Mouse (Mus musculus) liver, embryonic 11.5 days (tissue): ENCODE results near the gene Nudt17. TPM values are rescaled to one million over a fixed set of nuclear protein-coding genes. Genes with fewer than 3 reads are reported as not detected.
"Not testable (repeated sequence)": the region's sequence is repeated elsewhere in the genome, so short reads cannot be mapped to it uniquely, and the experiment has no call there.

Source experiments
- ATAC-seq: fragments of 200-750 bp; cut with Nextera tagmentation; replicated peaks from 2 replicates; pipeline ENCODE4 v1.8.0; 2017; ENCODE audit warnings: moderate number of reproducible peaks, mild to moderate bottlenecking, moderate TSS enrichment, moderate library complexity; ENCODE audit not compliant: low FRiP score
- DNase-seq: peaks from one replicate; pipeline ENCODE4 v3.0.0-alpha.2; 2017; ENCODE audit warnings: low spot score
- H3K27ac ChIP-seq: fragments of 300-500 bp; sonication (generic); 2 replicates; pipeline ENCODE4 v1.5.1; 2014; ENCODE audit warnings: mild to moderate bottlenecking, low read depth, low read length, control low read depth
- H3K27me3 ChIP-seq: fragments of 300-500 bp; sonication (generic); replicated peaks from 2 replicates; pipeline ENCODE4 v1.6.1; 2014; ENCODE audit warnings: low read length, mixed read lengths; ENCODE audit not compliant: control insufficient read depth, insufficient read depth
- H3K36me3 ChIP-seq: fragments of 300-500 bp; sonication (generic); 2 replicates; pipeline ENCODE4 v1.6.1; 2014; ENCODE audit warnings: mild to moderate bottlenecking, low read length, moderate library complexity, mixed read lengths; ENCODE audit not compliant: control insufficient read depth, insufficient read depth
- H3K4me1 ChIP-seq: fragments of 300-500 bp; sonication (generic); replicated peaks from 2 replicates; pipeline ENCODE4 v1.6.1; 2014; ENCODE audit warnings: low read length, mixed read lengths; ENCODE audit not compliant: control insufficient read depth, insufficient read depth
- H3K4me2 ChIP-seq: fragments of 300-500 bp; sonication (generic); 2 replicates; pipeline ENCODE4 v1.6.1; 2014; ENCODE audit warnings: mild to moderate bottlenecking, control low read depth, moderate library complexity
- H3K4me3 ChIP-seq: fragments of 300-500 bp; sonication (generic); 2 replicates; pipeline ENCODE4 v1.5.1; 2014; ENCODE audit warnings: low read depth, low read length, control low read depth
- H3K9ac ChIP-seq: fragments of 300-500 bp; sonication (generic); 2 replicates; pipeline ENCODE4 v1.6.1; 2014; ENCODE audit warnings: low read depth, low read length, control low read depth
- H3K9me3 ChIP-seq: fragments of 300-500 bp; sonication (generic); 2 replicates; pipeline ENCODE4 v1.6.1; 2016; ENCODE audit warnings: low read length, inconsistent platforms, mixed read lengths; ENCODE audit not compliant: control insufficient read depth
- WGBS: fragments of 180-500 bp; shearing (Covaris S2); extraction: QIAGEN DNeasy Blood & Tissue Kit; methylation state at CpG from one replicate; pipeline ENCODE4 v1.1.7; 2014; 5-methylcytosine and 5-hydroxymethylcytosine counted together
- polyA plus RNA-seq: library from polyadenylated mRNA; unstranded; fragments of >200 nt; fragmentation: Nextera tagmentation; extraction: Ambion mirVana; gene quantifications from 2 replicates; pipeline ENCODE4 v1.2.1, GENCODE M21; 2014

Gene Nudt17
- polyA plus RNA-seq = 2.4 and 2.5 TPM in 2 replicates

DNA sequence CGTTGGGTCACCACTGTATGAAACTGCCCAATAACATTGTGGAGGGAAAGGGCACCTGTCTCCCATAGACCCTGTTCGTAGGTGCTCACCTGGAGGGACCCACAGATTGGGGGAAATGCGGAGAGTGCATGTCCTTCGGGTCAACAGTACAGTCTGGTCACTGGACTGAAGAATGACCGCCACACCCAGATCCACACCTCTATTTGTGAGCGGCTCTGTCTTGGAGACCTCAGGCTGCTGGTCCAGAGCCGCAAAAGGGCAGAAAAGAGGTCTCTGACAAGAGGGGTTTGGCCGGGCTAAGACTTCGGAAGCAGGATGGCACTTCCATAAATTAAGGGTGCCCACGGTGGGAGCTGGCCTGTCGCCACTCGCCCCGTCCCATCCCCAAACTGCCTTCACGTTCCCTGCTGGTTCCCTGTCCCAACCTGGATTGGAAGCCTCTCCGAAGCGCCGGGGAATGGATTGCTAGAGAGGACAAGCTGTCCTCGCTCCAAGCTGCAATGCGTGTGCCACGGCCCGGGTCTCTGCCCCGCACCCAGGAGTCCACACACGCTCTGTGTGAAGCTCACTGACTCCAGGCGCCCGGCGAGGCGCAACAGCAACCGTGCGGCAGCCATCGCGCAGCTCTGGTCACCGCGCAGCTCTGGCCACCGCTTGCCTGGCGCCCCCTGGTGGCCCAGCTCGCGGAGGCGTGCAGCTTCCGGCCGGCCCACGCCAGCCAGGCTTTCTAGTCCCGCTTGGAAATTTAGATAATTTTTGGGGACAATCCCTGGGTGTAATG is at the start of gene Nudt17:
Nudt17 (minus strand) TSS at position 660 of the 781 bp plus-strand sequence.
- Histone ChIP-seq H3K27ac (no peak within 1 kb of the TSS), H3K36me3 (peaks cover 19% of the 10 kb centered on the region), H3K4me1 (no peaks in the 10 kb centered on the region; the same call in 1 of the 2 replicates), H3K9me3 (no peaks in the 10 kb centered on the region), H3K27me3 (peaks cover 13% of the 10 kb centered on the region), H3K9ac (peak within 1 kb of the TSS; percentile 65), H3K4me2 (peak within 1 kb of the TSS; percentile 97), H3K4me3 (peak within 1 kb of the TSS; percentile 54)
- ATAC-seq (peak; percentile 87), DNase-seq (peak; percentile 79)
- WGBS = 6% methylated on average over 42 of the region's 42 CpGs

DNA sequence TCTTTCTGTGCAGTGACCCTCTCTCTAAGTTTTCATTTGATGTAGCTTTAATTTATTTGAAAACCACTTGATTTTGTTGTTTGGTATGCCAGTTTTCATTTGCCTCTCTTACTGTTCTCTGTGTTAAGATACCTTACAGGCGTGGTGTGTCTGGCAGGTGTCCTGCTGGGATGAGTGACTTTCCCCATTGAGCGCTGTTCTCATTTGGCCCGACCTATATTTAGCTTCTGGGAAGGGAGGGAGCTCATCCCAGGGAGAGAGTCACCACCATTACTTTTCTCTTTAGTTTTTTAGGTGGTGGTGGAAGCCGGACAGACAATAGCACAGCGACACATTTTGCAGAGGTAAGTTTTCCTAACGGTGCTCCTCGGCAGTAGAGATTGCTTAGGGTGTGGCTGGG is 49.3 kb upstream of the Nudt17 start:
- Histone ChIP-seq H3K4me1 (no peaks in the 10 kb centered on the region), H3K4me2 (no peak overlapping the region), H3K27ac (no peak overlapping the region), H3K9ac (no peak overlapping the region), H3K36me3 (no peaks in the 10 kb centered on the region), H3K4me3 (no peak overlapping the region), H3K27me3 (no peaks in the 10 kb centered on the region), H3K9me3 (no peaks in the 10 kb centered on the region)
- no peak for DNase-seq
- no peak for ATAC-seq
- 69% methylated on average over 7 of the region's 7 CpGs for WGBS

DNA sequence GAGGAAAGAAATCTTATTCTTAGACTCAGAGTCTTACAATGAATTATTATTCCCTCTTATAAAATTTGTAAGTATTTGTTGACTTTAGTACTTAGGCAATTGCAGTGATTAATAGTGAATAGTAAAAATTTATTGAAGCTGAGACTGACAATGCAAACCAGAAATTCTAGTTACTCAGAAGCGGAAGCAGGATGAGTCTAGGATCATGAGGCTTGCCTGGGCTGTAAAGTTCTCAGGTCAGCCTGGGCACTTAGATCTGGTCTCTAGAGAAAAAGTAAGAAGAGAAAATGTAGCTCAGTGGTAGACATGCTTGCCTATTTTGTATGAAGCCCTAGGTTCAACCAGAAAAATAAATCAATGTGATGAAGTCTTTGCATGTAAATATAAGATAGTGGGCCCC is 47.6 kb upstream of the Nudt17 start:
- Histone ChIP-seq H3K36me3 (no peaks in the 10 kb centered on the region), H3K27me3 (no peaks in the 10 kb centered on the region), H3K4me1 (no peaks in the 10 kb centered on the region), H3K27ac (no peak overlapping the region), H3K4me3 (no peak overlapping the region), H3K9ac (no peak overlapping the region), H3K9me3 (no peaks in the 10 kb centered on the region), H3K4me2 (no peak overlapping the region)
- no peak for ATAC-seq
- DNase-seq = no peak
- 91% methylated on average over 1 of the region's 1 CpGs for WGBS

DNA sequence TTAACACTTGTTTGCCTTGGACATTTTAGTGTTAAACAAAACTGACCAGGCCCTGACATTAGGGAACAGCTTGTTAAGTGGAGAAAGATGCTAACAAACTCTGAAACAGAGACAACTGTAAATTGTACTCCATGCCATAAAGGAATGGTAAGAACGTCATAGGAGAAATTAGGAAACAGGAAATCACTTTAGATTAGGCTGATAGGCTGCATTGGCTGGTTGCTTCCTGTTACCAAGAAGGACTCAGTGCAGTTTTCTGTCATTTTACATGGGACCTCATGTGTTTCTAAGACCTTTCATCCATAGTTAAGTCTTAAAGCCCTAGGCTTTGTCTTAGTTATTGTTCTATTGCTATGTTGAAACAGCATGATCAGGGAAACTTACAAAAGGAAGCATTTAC is 38.5 kb upstream of the Nudt17 start:
- DNase-seq (no peak), ATAC-seq (no peak)
- Histone ChIP-seq H3K9me3 (no peaks in the 10 kb centered on the region), H3K36me3 (no peaks in the 10 kb centered on the region), H3K4me3 (no peak overlapping the region), H3K27me3 (no peaks in the 10 kb centered on the region), H3K27ac (no peak overlapping the region), H3K9ac (no peak overlapping the region), H3K4me1 (no peaks in the 10 kb centered on the region), H3K4me2 (no peak overlapping the region)
- 34% methylated on average over 1 of the region's 1 CpGs for WGBS

DNA sequence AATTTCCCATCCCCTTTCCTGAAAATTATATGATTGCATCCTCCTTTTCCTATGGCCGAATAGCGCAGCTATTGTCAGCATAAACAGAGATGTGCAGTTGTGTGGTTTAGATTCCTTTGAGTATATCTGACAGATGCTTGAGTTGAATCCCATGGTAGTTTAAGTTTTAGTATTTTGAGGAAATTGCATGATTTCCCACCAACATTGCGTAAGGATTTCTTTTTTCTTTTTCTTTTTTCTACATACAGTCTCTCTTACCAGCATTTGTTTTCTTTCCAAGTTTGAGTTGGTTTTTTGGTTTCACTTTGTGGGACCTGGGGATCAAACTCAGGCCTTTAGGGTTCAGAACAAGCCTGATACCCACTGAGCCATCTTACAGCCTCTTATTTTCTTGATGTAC is 36.0 kb upstream of the Nudt17 start:
- H3K27me3 ChIP-seq = no peaks in the 10 kb centered on the region
- H3K27ac ChIP-seq = no peak overlapping the region
- H3K9ac ChIP-seq = no peak overlapping the region
- 0 out of 2 replicates have a peak, but pooled peaks cover 2% of the 10 kb centered on the region for H3K36me3 ChIP-seq
- H3K4me2 ChIP-seq = no peak overlapping the region
- WGBS = 92% methylated on average over 3 of the region's 3 CpGs
- DNase-seq (no peak), ATAC-seq (no peak)
- H3K4me1 ChIP-seq = no peaks in the 10 kb centered on the region
- no peak overlapping the region for H3K4me3 ChIP-seq
- H3K9me3 ChIP-seq = no peaks in the 10 kb centered on the region

DNA sequence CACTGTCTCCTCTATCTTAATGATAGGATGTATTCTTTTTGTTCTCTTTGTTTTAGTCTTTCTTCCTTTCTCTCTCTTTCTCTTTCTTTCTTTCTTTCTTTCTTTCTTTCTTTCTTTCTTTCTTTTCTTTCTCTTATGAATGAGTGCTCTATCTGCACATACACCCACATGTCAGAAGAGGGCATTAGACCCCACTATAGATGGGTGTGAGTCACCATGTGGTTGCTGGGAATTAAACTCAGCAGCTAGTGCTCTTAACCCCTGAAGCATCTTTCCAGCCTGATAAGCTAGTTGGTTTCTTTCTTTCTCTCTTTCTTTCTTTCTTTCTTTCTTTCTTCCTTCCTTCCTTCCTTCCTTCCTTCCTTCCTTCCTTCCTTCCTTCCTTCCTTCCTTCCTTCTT is 31.9 kb upstream of the Nudt17 start:
- not testable (repeated sequence) for H3K27me3 ChIP-seq, H3K27ac ChIP-seq, H3K4me2 ChIP-seq, H3K9ac ChIP-seq, DNase-seq, H3K4me3 ChIP-seq, H3K36me3 ChIP-seq, ATAC-seq, H3K4me1 ChIP-seq, H3K9me3 ChIP-seq

- H3K4me1 ChIP-seq = peaks cover 7% of the 10 kb centered on the region; the same call in 1 of the 2 replicates
- H3K9me3 ChIP-seq = no peaks in the 10 kb centered on the region
- ATAC-seq = no peak
- no peaks in the 10 kb centered on the region for H3K27me3 ChIP-seq
- H3K27ac ChIP-seq = no peak overlapping the region
- H3K9ac ChIP-seq = no peak overlapping the region
- H3K4me2 ChIP-seq = no peak overlapping the region
- DNase-seq = no peak
- H3K36me3 ChIP-seq = 0 out of 2 replicates have a peak, but pooled peaks cover 2% of the 10 kb centered on the region
- H3K4me3 ChIP-seq = no peak overlapping the region
- WGBS = 69% methylated on average over 1 of the region's 1 CpGs
These were observed 29.6 kb upstream of the Nudt17 start for GRCm38 (mm10) chr3:96737995-96738394.

DNA sequence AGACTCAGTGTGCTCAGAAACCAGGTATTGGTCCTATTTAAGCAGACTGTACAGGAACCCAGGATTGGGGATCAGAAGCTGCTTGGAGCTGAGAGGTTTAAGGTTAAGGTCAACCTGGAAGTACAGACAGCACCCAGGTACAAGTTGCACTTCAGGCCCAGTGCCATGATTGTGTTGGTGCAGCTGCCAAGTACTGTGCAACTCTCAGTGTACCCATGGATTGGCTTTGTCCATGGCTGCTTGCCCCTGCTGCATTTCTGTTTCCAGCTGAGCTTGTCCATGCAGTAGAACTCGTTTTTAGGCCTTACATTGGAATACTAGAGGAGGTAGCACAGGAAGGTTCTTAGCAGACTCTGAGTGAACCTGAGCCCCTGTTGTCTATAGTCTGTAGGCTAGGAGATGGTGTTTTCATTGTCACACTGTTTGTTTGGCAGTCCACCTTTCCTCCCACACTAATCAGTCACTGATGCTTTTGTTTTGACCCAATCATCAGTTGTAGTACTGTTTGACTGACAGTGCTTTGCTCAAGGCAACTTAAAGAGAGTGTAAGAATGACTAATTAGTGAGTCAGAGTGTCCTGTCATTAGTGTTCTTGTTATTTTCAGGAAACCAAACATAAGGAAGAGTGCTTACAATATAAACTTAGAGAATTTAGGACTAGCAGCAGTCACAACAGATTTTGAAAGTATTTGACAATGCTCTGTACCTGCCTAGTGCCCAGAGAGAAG is 28.8 kb upstream of the Nudt17 start:
- H3K9ac ChIP-seq = no peak overlapping the region
- no peaks in the 10 kb centered on the region for H3K27me3 ChIP-seq
- WGBS = 65% methylated on average over 1 of the region's 1 CpGs
- no peak overlapping the region for H3K4me2 ChIP-seq
- H3K36me3 ChIP-seq = 0 out of 2 replicates have a peak, but pooled peaks cover 2% of the 10 kb centered on the region
- peaks cover 7% of the 10 kb centered on the region; the same call in 1 of the 2 replicates for H3K4me1 ChIP-seq
- H3K4me3 ChIP-seq = no peak overlapping the region
- H3K27ac ChIP-seq = no peak overlapping the region
- no peaks in the 10 kb centered on the region for H3K9me3 ChIP-seq
- DNase-seq = no peak
- ATAC-seq = no peak
